Mouse (Mus musculus): ENCODE results near the gene Kcnk5. TPM values are rescaled to one million over a fixed set of nuclear protein-coding genes. Genes with fewer than 3 reads are reported as not detected.

Gene Kcnk5
- polyA plus RNA-seq (2014; fragmentation: Illumina TruSeq; extraction: RNeasy Lipid Tissue Mini Kit (QIAGEN cat#74804); ENCODE audit: low read depth, low replicate concordance): 2.0 TPM

DNA sequence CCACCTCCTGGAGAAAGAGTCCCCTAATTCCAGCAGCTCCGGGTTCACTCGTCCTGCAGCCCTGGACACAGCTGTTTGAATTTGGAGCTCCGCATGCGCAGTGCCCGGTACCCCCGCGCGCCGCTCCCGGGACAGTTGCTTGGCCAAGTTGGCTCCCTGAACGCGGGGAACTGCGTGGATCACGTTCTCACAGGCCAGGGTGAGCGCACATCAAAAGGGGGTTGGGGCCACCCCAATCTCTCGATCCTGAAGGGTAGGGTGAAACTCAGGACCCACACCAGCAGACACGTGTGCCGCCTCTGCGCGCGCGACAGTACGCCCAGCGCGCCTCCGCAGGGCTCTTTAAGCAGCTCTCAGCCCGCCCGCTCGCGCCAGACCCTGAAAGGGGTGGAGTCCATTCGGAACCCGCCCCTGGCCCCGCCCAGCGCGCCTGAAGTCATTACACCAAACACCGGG lies at the start of gene Kcnk5:
TSS of gene Kcnk5 (minus strand) at position 344 of the 456 bp plus-strand sequence.

DNA sequence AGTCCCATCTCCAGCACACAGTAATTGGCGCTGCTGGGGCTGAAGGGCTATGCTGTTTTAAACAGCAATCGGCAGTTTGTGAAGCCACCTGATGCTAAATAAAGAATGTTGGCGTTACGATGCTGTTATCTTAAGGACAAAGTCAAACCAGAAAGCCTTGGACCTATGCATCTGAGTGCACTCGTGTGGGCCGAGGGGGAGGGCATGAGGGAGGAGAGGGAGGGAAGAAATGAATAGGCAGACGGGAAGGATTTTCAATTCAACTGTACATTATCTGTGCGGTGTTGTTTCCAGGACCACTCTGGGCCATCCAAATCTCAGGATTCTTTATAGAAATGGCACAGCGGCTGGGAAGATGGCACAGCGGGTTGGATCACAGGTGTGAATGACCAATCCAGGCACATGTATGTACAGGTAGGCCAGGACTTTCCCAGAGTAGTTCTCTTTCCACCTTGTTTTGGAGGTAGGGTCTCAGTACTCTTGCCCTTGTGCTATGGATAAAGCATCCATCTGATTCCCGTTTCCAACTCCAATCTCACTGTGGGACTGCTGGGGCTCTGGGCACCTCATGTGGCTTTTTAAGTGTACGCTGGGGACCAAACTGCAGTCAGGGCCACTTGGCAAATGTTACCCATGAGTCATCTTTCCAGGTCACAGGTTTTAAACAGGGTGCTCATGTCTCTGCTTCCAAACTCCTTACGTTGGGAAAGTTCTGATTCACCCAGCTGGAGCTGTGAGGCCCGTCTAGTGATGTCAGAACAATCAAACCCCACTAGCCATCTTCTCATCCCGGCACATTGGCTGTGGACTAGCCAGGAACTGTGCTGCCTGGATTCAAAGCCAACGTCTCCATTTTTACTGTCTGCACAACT lies 42.9 kb downstream of the Kcnk5 start, which contains the start of gene Saysd1:
TSS of gene Saysd1 (minus strand) at position 51 of the 872 bp plus-strand sequence.

Other genes with a start within 250 kb of the Kcnk5 start
- gene Gng2, start 204.2 kb downstream of the Kcnk5 start, polyA plus RNA-seq (2014; fragmentation: Illumina TruSeq; extraction: RNeasy Lipid Tissue Mini Kit (QIAGEN cat#74804); ENCODE audit: low read depth, low replicate concordance): 51.1 TPM
- gene Saysd1, start 43.3 kb downstream of the Kcnk5 start, polyA plus RNA-seq (2014; fragmentation: Illumina TruSeq; extraction: RNeasy Lipid Tissue Mini Kit (QIAGEN cat#74804); ENCODE audit: low read depth, low replicate concordance): 2.9 TPM
- gene Kcnk16, start 87.4 kb upstream of the Kcnk5 start, polyA plus RNA-seq (2014; fragmentation: Illumina TruSeq; extraction: RNeasy Lipid Tissue Mini Kit (QIAGEN cat#74804); ENCODE audit: low read depth, low replicate concordance): not detected
- 15.6 TPM for gene Nudt13, start 112.9 kb upstream of the Kcnk5 start, polyA plus RNA-seq (2014; fragmentation: Illumina TruSeq; extraction: RNeasy Lipid Tissue Mini Kit (QIAGEN cat#74804); ENCODE audit: low read depth, low replicate concordance)
- 31.1 TPM for gene Ecd, start 166.3 kb upstream of the Kcnk5 start, polyA plus RNA-seq (2014; fragmentation: Illumina TruSeq; extraction: RNeasy Lipid Tissue Mini Kit (QIAGEN cat#74804); ENCODE audit: low read depth, low replicate concordance)
- 35.2 TPM for gene Fam149b, start 166.4 kb upstream of the Kcnk5 start, polyA plus RNA-seq (2014; fragmentation: Illumina TruSeq; extraction: RNeasy Lipid Tissue Mini Kit (QIAGEN cat#74804); ENCODE audit: low read depth, low replicate concordance)
- 192 TPM for gene Dnajc9, start 207.1 kb upstream of the Kcnk5 start, polyA plus RNA-seq (2014; fragmentation: Illumina TruSeq; extraction: RNeasy Lipid Tissue Mini Kit (QIAGEN cat#74804); ENCODE audit: low read depth, low replicate concordance)
- gene Mrps16, start 211.8 kb upstream of the Kcnk5 start, polyA plus RNA-seq (2014; fragmentation: Illumina TruSeq; extraction: RNeasy Lipid Tissue Mini Kit (QIAGEN cat#74804); ENCODE audit: low read depth, low replicate concordance): 7.9 TPM